ENCODE assay signal across 15 mouse cellular contexts in the genomic region with DNA sequence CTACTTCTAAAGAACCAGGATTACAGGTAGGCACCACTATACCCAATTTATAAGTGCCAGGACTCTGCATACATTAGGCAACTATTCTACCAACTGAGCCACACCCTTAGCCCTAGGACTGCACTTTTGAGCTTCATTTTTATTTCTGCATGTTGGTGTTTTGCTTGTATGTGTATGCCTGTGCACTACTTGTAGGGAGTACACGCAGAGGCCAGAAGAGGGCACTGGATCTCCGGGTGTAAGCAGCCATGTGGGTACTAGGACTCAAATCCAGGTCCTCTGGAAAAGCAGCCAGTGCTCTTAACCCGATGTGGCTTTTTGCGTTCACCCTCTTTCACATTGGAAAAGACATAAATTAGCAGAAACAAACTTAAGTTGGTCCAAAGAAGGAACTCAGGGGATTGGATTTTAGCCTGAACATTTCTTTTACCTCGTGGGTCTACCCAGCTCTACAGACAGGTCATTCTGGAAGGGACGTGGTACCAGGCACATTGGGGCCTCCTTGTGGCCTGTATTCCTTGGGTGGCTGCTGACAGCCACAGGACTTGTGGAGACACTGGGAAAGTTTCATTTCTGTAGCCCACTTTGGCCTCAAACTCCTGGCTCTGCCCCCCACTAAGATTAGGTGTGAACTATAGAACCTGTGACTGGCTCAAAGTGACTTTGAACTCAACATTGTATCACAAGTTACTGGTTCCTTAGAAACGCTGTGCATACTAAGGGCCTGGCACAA. TPM values are rescaled to one million over a fixed set of nuclear protein-coding genes. Genes with fewer than 3 reads are reported as not detected.
DNase-seq lines count a peak whose midpoint lies in the region; ATAC-seq and TF ChIP-seq lines count a peak whose summit lies in the region.
"Had no signal": no experiment of that assay in that cellular context is flagged by ENCODE, and none has a peak within 500 bp of the region (broad histone marks: within the 10 kb centered on the region; RNA-seq: fewer than 3 reads in every experiment).

No protein-coding gene starts in this region.

- H3K36me3 ChIP-seq in liver, embryonic 14.5 days (replicated peaks; ENCODE audit: control insufficient read depth, insufficient read depth, low read depth), result no peaks in the 10 kb centered on the region
- no peaks in the 10 kb centered on the region for H3K36me3 ChIP-seq in liver, embryonic 12.5 days
- peaks cover 0 to 4% of the 10 kb centered on the region in 2 experiments; a peak in 2 of 4 replicates for H3K36me3 ChIP-seq in MEL (ENCODE audit: control insufficient read depth in 1 of 2, insufficient read depth in 2 of 2, low read length in 2 of 2)
- H3K36me3 ChIP-seq: heart, embryonic 10.5 days; limb, embryonic 13.5 days had no signal

- no peaks in the 10 kb centered on the region for H3K9me3 ChIP-seq in liver, embryonic 14.5 days (ENCODE audit: control insufficient read depth, low read length)
- no peaks in the 10 kb centered on the region for H3K9me3 ChIP-seq in liver, embryonic 12.5 days (replicated peaks)
- no peaks in the 10 kb centered on the region for H3K9me3 ChIP-seq in MEL (replicated peaks; ENCODE audit: insufficient read depth, low read length)
- H3K9me3 ChIP-seq: heart, embryonic 10.5 days; limb, embryonic 13.5 days; midbrain, embryonic 12.5 days had no signal

- no peaks in the 10 kb centered on the region for H3K4me1 ChIP-seq in liver, embryonic 14.5 days (replicated peaks; ENCODE audit: control insufficient read depth in 2 of 2, insufficient read depth in 2 of 2, low read length in 1 of 2)
- H3K4me1 ChIP-seq in liver, embryonic 12.5 days, result 0 out of 2 replicates have a peak, but pooled peaks cover 1% of the 10 kb centered on the region
- peaks cover under 1 to 17% of the 10 kb centered on the region in 2 experiments for H3K4me1 ChIP-seq in MEL (ENCODE audit: control insufficient read depth in 1 of 2, insufficient read depth in 2 of 2, low read length in 2 of 2)
- H3K4me1 ChIP-seq in cortical plate, adult 2 months (ENCODE audit: control insufficient read depth, insufficient read depth, low read length), result peaks cover 7% of the 10 kb centered on the region; the same call in 1 of the 2 replicates

- peak; percentile 33 for TF ChIP-seq CTCF in liver, embryonic 14.5 days (IDR thresholded peaks at IDR 0.05; ENCODE audit: low read depth)
- peak; percentile 38 to 56 (median 52) for TF ChIP-seq CTCF in MEL (IDR thresholded peaks at IDR 0.05 in 2 of 3, conservative IDR thresholded peaks at IDR 0.05 in 1 of 3; ENCODE audit: control insufficient read depth in 1 of 3, insufficient read depth in 1 of 3, low read depth in 2 of 3, low read length in 3 of 3, poor library complexity in 1 of 3, severe bottlenecking in 1 of 3)
- peak; percentile 38; the same call in 1 of the 2 replicates for TF ChIP-seq CTCF in cortical plate, adult 2 months (IDR thresholded peaks at IDR 0.05; ENCODE audit: extremely low read depth, insufficient read depth, low read length)

- DNase-seq in cerebellum, adult 11-12 months, result peak; percentile 76
- no peak for DNase-seq in liver, embryonic 14.5 days (ENCODE audit: low read depth in 3 of 3, low spot score in 3 of 3)
- peak; percentile 58 for DNase-seq in MEL (ENCODE audit: low read depth, low spot score)
- no peak for DNase-seq in ovary, adult 18-20 months (ENCODE audit: low spot score)
- DNase-seq in gastrocnemius, postnatal 36 days, result no peak

- no peak for ATAC-seq in cerebellum, adult (ENCODE audit: insufficient number of reproducible peaks, low FRiP score, low TSS enrichment)
- no peak for ATAC-seq in liver, embryonic 14.5 days (ENCODE audit: insufficient read depth)
- ATAC-seq in liver, embryonic 12.5 days, result no peak
- ATAC-seq: activated CD4-positive, CD25-positive, alpha-beta regulatory T cell, adult 4 months; forebrain, embryonic 14.5 days had no signal

- TF ChIP-seq RAD21 in MEL (IDR thresholded peaks at IDR 0.05; ENCODE audit: low read depth, low read length), result peak; percentile 42

- no peak overlapping the region for H3K9ac ChIP-seq in liver, embryonic 14.5 days (replicated peaks)
- H3K9ac ChIP-seq in liver, embryonic 12.5 days, result no peak overlapping the region
- H3K9ac ChIP-seq in MEL (ENCODE audit: control insufficient read depth, low read depth, low read length, poor library complexity, severe bottlenecking), result no peak overlapping the region
- H3K9ac ChIP-seq: hindbrain, embryonic 14.5 days; limb, embryonic 13.5 days; midbrain, embryonic 12.5 days had no signal

- H3K79me2 ChIP-seq in MEL (ENCODE audit: control insufficient read depth, insufficient read depth, low read length, poor library complexity), result no peaks in the 10 kb centered on the region

- WGBS in liver, embryonic 14.5 days (ENCODE audit: insufficient replicate concordance), result 58% methylated on average over 7 of the region's 7 CpGs
- 71% methylated on average over 7 of the region's 7 CpGs for WGBS in liver, embryonic 12.5 days (ENCODE audit: insufficient replicate concordance)

- H3K4me2 ChIP-seq in liver, embryonic 14.5 days (ENCODE audit: low read depth), result no peak overlapping the region
- H3K4me2 ChIP-seq in liver, embryonic 12.5 days, result no peak overlapping the region
- H3K4me2 ChIP-seq: hindbrain, embryonic 14.5 days; limb, embryonic 13.5 days; midbrain, embryonic 12.5 days had no signal

- intact Hi-C loops in gastrocnemius, postnatal 36 days (cut with DNase I), result loop anchor here (5.0 kb wide), 1 partner anchor 42 kb away; no protein-coding TSS in a partner anchor

- no peak for TF ChIP-seq POLR2A in MEL (IDR thresholded peaks at IDR 0.05; ENCODE audit: control insufficient read depth in 1 of 2, insufficient read depth in 1 of 2, low read depth in 1 of 2, low read length in 2 of 2, poor library complexity in 1 of 2)
- no peak for TF ChIP-seq POLR2A in cortical plate, adult 2 months (IDR thresholded peaks at IDR 0.05; ENCODE audit: extremely low read depth, insufficient read depth, low read length)

- no peak overlapping the region for H3K27ac ChIP-seq in liver, embryonic 14.5 days
- no peak overlapping the region for H3K27ac ChIP-seq in liver, embryonic 12.5 days
- no peak overlapping the region for H3K27ac ChIP-seq in MEL (ENCODE audit: control insufficient read depth, low read depth, low read length)
- peak overlapping the region; percentile 63; the same call in 1 of the 2 replicates for H3K27ac ChIP-seq in cortical plate, adult 2 months (ENCODE audit: insufficient read depth, low read length)
- H3K27ac ChIP-seq: heart, embryonic 10.5 days; hindbrain, embryonic 14.5 days; limb, embryonic 13.5 days; midbrain, embryonic 12.5 days had no signal

- H3K4me3 ChIP-seq in liver, embryonic 14.5 days (ENCODE audit: insufficient read depth in 1 of 2, low read depth in 2 of 2, low read length in 2 of 2), result no peak overlapping the region
- no peak overlapping the region for H3K4me3 ChIP-seq in liver, embryonic 12.5 days
- no peak overlapping the region for H3K4me3 ChIP-seq in MEL (ENCODE audit: control insufficient read depth in 1 of 2, insufficient read depth in 1 of 2, low read depth in 2 of 2, low read length in 2 of 2)
- H3K4me3 ChIP-seq in cortical plate, adult 2 months (ENCODE audit: insufficient read depth, low read length), result no peak overlapping the region
- H3K4me3 ChIP-seq: heart, embryonic 10.5 days; limb, embryonic 13.5 days; midbrain, embryonic 12.5 days had no signal

- no peaks in the 10 kb centered on the region for H3K27me3 ChIP-seq in liver, embryonic 14.5 days (ENCODE audit: control insufficient read depth, insufficient read depth, low read length)
- H3K27me3 ChIP-seq in liver, embryonic 12.5 days (replicated peaks), result peaks cover 31% of the 10 kb centered on the region
- H3K27me3 ChIP-seq in MEL (ENCODE audit: control insufficient read depth in 1 of 2, insufficient read depth in 2 of 2, low read length in 2 of 2), result no peaks in the 10 kb centered on the region; a peak in 1 of 4 replicates
- H3K27me3 ChIP-seq: limb, embryonic 13.5 days had no signal

- TF ChIP-seq EP300 in liver, embryonic 14.5 days (IDR thresholded peaks at IDR 0.05; ENCODE audit: low read depth), result no peak
- no peak for TF ChIP-seq EP300 in MEL (IDR thresholded peaks at IDR 0.05; ENCODE audit: low read depth in 1 of 2, low read length in 2 of 2)

RNA-seq across cellular contexts. Expression of gene Apeh, which starts 45.7 kb away (rescaled TPM):
- 126 and 150 TPM in 2 replicates for polyA plus RNA-seq in liver, embryonic 14.5 days (2012; rRNA removed)
- 153 and 172 TPM in 2 replicates for polyA plus RNA-seq in liver, embryonic 14.5 days (2014; fragmentation: Nextera tagmentation; extraction: Ambion mirVana)
- 199 and 215 TPM in 2 replicates for polyA plus RNA-seq in liver, embryonic 12.5 days (2016; fragmentation: Nextera tagmentation; extraction: Ambion mirVana)
- 57.5 and 76.1 TPM in 2 replicates for total RNA-seq in MEL (2012; rRNA removed)
- polyA plus RNA-seq in MEL (2012; ENCODE audit: insufficient read depth in 1 of 2, insufficient read length in 2 of 2, low read depth in 1 of 2, low replicate concordance in 2 of 2, missing spikeins in 1 of 2), result 10 to 100 TPM in 1 of 2 experiments, not detected in 1; 69.0 TPM
- 26.1 TPM in 2 replicates for polyA plus RNA-seq in cortical plate, adult 2 months (2012; rRNA removed)
- total RNA-seq in gastrocnemius, postnatal 36 days (2021), result 10 to 100 TPM; 26.0 to 31.0 TPM

RNA-seq across cellular contexts. Expression of gene Bsn, which starts 50.1 kb away (rescaled TPM):
- 0.86 and 1.1 TPM in 2 replicates for polyA plus RNA-seq in liver, embryonic 14.5 days (2012; rRNA removed)
- polyA plus RNA-seq in liver, embryonic 14.5 days (2014; fragmentation: Nextera tagmentation; extraction: Ambion mirVana), result 1.1 and 1.4 TPM in 2 replicates
- 2.8 and 3.0 TPM in 2 replicates for polyA plus RNA-seq in liver, embryonic 12.5 days (2016; fragmentation: Nextera tagmentation; extraction: Ambion mirVana)
- total RNA-seq in MEL (2012; rRNA removed), result 2.7 and 3.5 TPM in 2 replicates
- 1 to 10 TPM in 1 of 2 experiments, not detected in 1; 5.6 TPM for polyA plus RNA-seq in MEL (2012; ENCODE audit: insufficient read depth in 1 of 2, insufficient read length in 2 of 2, low read depth in 1 of 2, low replicate concordance in 2 of 2, missing spikeins in 1 of 2)
- 105 and 106 TPM in 2 replicates for polyA plus RNA-seq in cortical plate, adult 2 months (2012; rRNA removed)
- under 1 TPM; 0.05 TPM for total RNA-seq in gastrocnemius, postnatal 36 days (2021)

RNA-seq across cellular contexts. Expression of gene Rnf123, which starts 57.0 kb away (rescaled TPM):
- polyA plus RNA-seq in liver, embryonic 14.5 days (2012; rRNA removed), result 139 and 146 TPM in 2 replicates
- 88.2 and 102 TPM in 2 replicates for polyA plus RNA-seq in liver, embryonic 14.5 days (2014; fragmentation: Nextera tagmentation; extraction: Ambion mirVana)
- polyA plus RNA-seq in liver, embryonic 12.5 days (2016; fragmentation: Nextera tagmentation; extraction: Ambion mirVana), result 96.6 and 101 TPM in 2 replicates
- 24.9 and 28.5 TPM in 2 replicates for total RNA-seq in MEL (2012; rRNA removed)
- polyA plus RNA-seq in MEL (2012; ENCODE audit: insufficient read depth in 1 of 2, insufficient read length in 2 of 2, low read depth in 1 of 2, low replicate concordance in 2 of 2, missing spikeins in 1 of 2), result 10 to 100 TPM in 1 of 2 experiments, not detected in 1; 74.8 TPM
- 76.2 and 82.3 TPM in 2 replicates for polyA plus RNA-seq in cortical plate, adult 2 months (2012; rRNA removed)
- total RNA-seq in gastrocnemius, postnatal 36 days (2021), result 100 to 1,000 TPM; 141 to 153 TPM

RNA-seq across cellular contexts. Expression of gene Mst1, which starts 59.9 kb away (rescaled TPM):
- polyA plus RNA-seq in liver, embryonic 14.5 days (2012; rRNA removed), result 21.0 and 21.3 TPM in 2 replicates
- polyA plus RNA-seq in liver, embryonic 14.5 days (2014; fragmentation: Nextera tagmentation; extraction: Ambion mirVana), result 24.1 and 29.7 TPM in 2 replicates
- 14.5 and 15.7 TPM in 2 replicates for polyA plus RNA-seq in liver, embryonic 12.5 days (2016; fragmentation: Nextera tagmentation; extraction: Ambion mirVana)
- total RNA-seq in MEL (2012; rRNA removed), result 1.6 and 4.6 TPM in 2 replicates
- 1 to 10 TPM in 1 of 2 experiments, not detected in 1; 10.0 TPM for polyA plus RNA-seq in MEL (2012; ENCODE audit: insufficient read depth in 1 of 2, insufficient read length in 2 of 2, low read depth in 1 of 2, low replicate concordance in 2 of 2, missing spikeins in 1 of 2)
- 0.10 TPM in 1 of 2 replicates, not detected in the other for polyA plus RNA-seq in cortical plate, adult 2 months (2012; rRNA removed)
- total RNA-seq in gastrocnemius, postnatal 36 days (2021), result not detected
- total RNA-seq: layer of hippocampus, adult 8-10 months had no signal
- polyA plus RNA-seq: forebrain, embryonic 14.5 days; hindbrain, embryonic 14.5 days had no signal

Comparison
In these comparisons a context has a peak if more than half of its experiments do, and no peak if none do; other contexts are left out.
1. DNase-seq: peak in cerebellum, adult 11-12 months (single experiment) and MEL (single experiment); none in liver, embryonic 14.5 days (0 of 3), ovary, adult 18-20 months (single experiment) and gastrocnemius, postnatal 36 days (0 of 2).
2. RNA of gene Bsn, which starts 50.1 kb away (polyA plus RNA-seq): 105 to 106 TPM in cortical plate, adult 2 months; 5.6 TPM in MEL, 2.8 to 3.0 TPM in liver, embryonic 12.5 days and 0.86 to 1.4 TPM in liver, embryonic 14.5 days; every median in the first group is over 10 times any median in the second.
3. Peak in every context shown above with its lines, with median percentiles within 50 percentile points of each other: CTCF ChIP-seq.